Mouse (Mus musculus) liver, embryonic 14.5 days (tissue): Measurements from ENCODE around the gene Prdm9. TPM values are rescaled to one million over a fixed set of nuclear protein-coding genes. Genes with fewer than 3 reads are reported as not detected.
"Not testable (repeated sequence)": the region's sequence is repeated elsewhere in the genome, so short reads cannot be mapped to it uniquely, and the experiment has no call there.

ENCODE experiments used
- ATAC-seq: fragments of 200-750 bp; cut with Nextera tagmentation; 2 replicates; pipeline ENCODE4 v1.8.0; 2017; ENCODE audit warnings: moderate number of reproducible peaks, mild to moderate bottlenecking, moderate library complexity; ENCODE audit not compliant: insufficient read depth
- DNase-seq, 3 experiments: peaks; one replicate each; pipeline ENCODE4 v3.0.0-alpha.2; 2012 to 2013; ENCODE audit warnings: low read depth in 3 of 3, low spot score in 3 of 3
- H3K27ac ChIP-seq: fragments of 300-500 bp; sonication (generic); 2 replicates; pipeline ENCODE4 v1.5.1; 2014; ENCODE audit warnings: moderate library complexity, mild to moderate bottlenecking, control low read depth, inconsistent platforms
- H3K27me3 ChIP-seq: fragments of 300-500 bp; sonication (generic); 2 replicates; pipeline ENCODE4 v1.6.1; 2014; ENCODE audit warnings: mild to moderate bottlenecking, low read length, moderate library complexity; ENCODE audit not compliant: control insufficient read depth, insufficient read depth
- H3K36me3 ChIP-seq: fragments of 300-500 bp; sonication (generic); replicated peaks from 2 replicates; pipeline ENCODE4 v1.6.1; 2014; ENCODE audit warnings: low read depth; ENCODE audit not compliant: control insufficient read depth, insufficient read depth
- H3K4me1 ChIP-seq, 2 experiments: fragments of 200-500 bp in 1 of 2; fragments of 300-500 bp in 1 of 2; sonication (generic) in 1 of 2; replicated peaks; 2 replicates each; pipeline ENCODE4 v1.6.1; 2012 to 2014; ENCODE audit warnings: antibody characterized with exemption in 1 of 2, inconsistent platforms in 1 of 2, low read length in 1 of 2; ENCODE audit not compliant: control insufficient read depth in 2 of 2, insufficient read depth in 2 of 2
- H3K4me2 ChIP-seq: fragments of 300-500 bp; sonication (generic); 2 replicates; pipeline ENCODE4 v1.6.1; 2014; ENCODE audit warnings: low read depth, mild to moderate bottlenecking, control low read depth, moderate library complexity
- H3K4me3 ChIP-seq, 2 experiments: fragments of 200-500 bp in 1 of 2; fragments of 300-500 bp in 1 of 2; sonication (generic) in 1 of 2; 2 replicates each; pipeline ENCODE4 v1.5.1; 2012 to 2014; ENCODE audit warnings: low read depth in 2 of 2, low read length in 2 of 2, mild to moderate bottlenecking in 2 of 2, control low read depth in 1 of 2, inconsistent platforms in 1 of 2, moderate library complexity in 1 of 2; ENCODE audit not compliant: insufficient read depth in 1 of 2
- H3K9ac ChIP-seq: fragments of 300-500 bp; sonication (generic); replicated peaks from 2 replicates; pipeline ENCODE4 v1.6.1; 2014; ENCODE audit warnings: mild to moderate bottlenecking, control low read depth, moderate library complexity
- H3K9me3 ChIP-seq: fragments of 300-500 bp; sonication (generic); 2 replicates; pipeline ENCODE4 v1.6.1; 2016; ENCODE audit warnings: low read length, mixed read lengths; ENCODE audit not compliant: control insufficient read depth
- CTCF ChIP-seq: IDR thresholded peaks from 2 replicates; pipeline ENCODE4 v1.5.1; 2016; ENCODE audit warnings: antibody characterized with exemption, low read depth, control low read depth
- EP300 ChIP-seq: IDR thresholded peaks from 2 replicates; pipeline ENCODE4 v1.6.1; 2016; ENCODE audit warnings: antibody characterized with exemption, low read depth
- WGBS: fragments of 180-500 bp; shearing (Covaris S2); extraction: QIAGEN DNeasy Blood & Tissue Kit; methylation state at CpG from one replicate; pipeline ENCODE4 v1.1.7; 2014; ENCODE audit not compliant: insufficient replicate concordance; 5-methylcytosine and 5-hydroxymethylcytosine counted together
- polyA plus RNA-seq, 2 experiments: library from polyadenylated mRNA; depleted of rRNA in 1 of 2; stranded (reverse) in 1 of 2; unstranded in 1 of 2; fragments of >200 nt; fragmentation: Nextera tagmentation in 1 of 2; extraction: Ambion mirVana in 1 of 2; gene quantifications; 2 replicates each; pipeline versions ENCODE4 v1.2.1 to v1.2.3; 2012 to 2014

Prdm9 gene
- polyA plus RNA-seq, 2 experiments = 0.11 to 0.64 TPM

GRCm38 (mm10) chr17:15566908-15567307 lies 2.8 kb upstream of the Prdm9 start:
- H3K9me3 ChIP-seq = no peaks in the 10 kb centered on the region
- ATAC-seq (no peak), DNase-seq (no peak)
- H3K27ac ChIP-seq = no peak overlapping the region
- TF ChIP-seq CTCF (peak; percentile 11; the same call in 1 of the 2 replicates), EP300 (no peak)
- H3K36me3 ChIP-seq = no peaks in the 10 kb centered on the region
- H3K4me2 ChIP-seq = no peak overlapping the region
- no peaks in the 10 kb centered on the region; the same call in 1 of the 2 replicates for H3K27me3 ChIP-seq
- peaks cover 0 to 9% of the 10 kb centered on the region in 2 experiments; a peak in 2 of 4 replicates for H3K4me1 ChIP-seq
- no peak overlapping the region for H3K9ac ChIP-seq
- 54% methylated on average over 5 of the region's 5 CpGs for WGBS
- H3K4me3 ChIP-seq = no peak overlapping the region

GRCm38 (mm10) chr17:15564928-15565300 lies 760 bp upstream of the Prdm9 start:
- H3K4me2 ChIP-seq = peak overlapping the region; percentile 89
- H3K36me3 ChIP-seq = no peaks in the 10 kb centered on the region
- no peaks in the 10 kb centered on the region; the same call in 1 of the 2 replicates for H3K27me3 ChIP-seq
- no peak overlapping the region for H3K9ac ChIP-seq
- 46% methylated on average over 12 of the region's 12 CpGs for WGBS
- TF ChIP-seq CTCF = no peak
- no peak for TF ChIP-seq EP300
- peak overlapping the region; percentile 48 to 65 for H3K4me3 ChIP-seq
- H3K27ac ChIP-seq = no peak overlapping the region
- H3K4me1 ChIP-seq = peaks cover 0 to 9% of the 10 kb centered on the region in 2 experiments; a peak in 2 of 4 replicates
- no peaks in the 10 kb centered on the region for H3K9me3 ChIP-seq
- DNase-seq (no peak), ATAC-seq (no peak)

GRCm38 (mm10) chr17:15559946-15560345 lies 4.2 kb downstream of the Prdm9 start:
- Histone ChIP-seq H3K36me3 (no peaks in the 10 kb centered on the region), H3K9me3 (no peaks in the 10 kb centered on the region), H3K4me3 (no peak overlapping the region), H3K27me3 (no peaks in the 10 kb centered on the region; the same call in 1 of the 2 replicates), H3K4me1 (peaks cover 0 to 8% of the 10 kb centered on the region in 2 experiments; a peak in 2 of 4 replicates), H3K4me2 (no peak overlapping the region), H3K27ac (no peak overlapping the region), H3K9ac (no peak overlapping the region)
- TF ChIP-seq CTCF (no peak), EP300 (no peak)
- 70% methylated on average over 2 of the region's 2 CpGs for WGBS
- no peak for DNase-seq
- ATAC-seq = no peak

GRCm38 (mm10) chr17:15549713-15550112 lies 14.4 kb downstream of the Prdm9 start:
- WGBS = 57% methylated on average over 1 of the region's 1 CpGs
- Histone ChIP-seq H3K4me3 (no peak overlapping the region), H3K27me3 (no peaks in the 10 kb centered on the region), H3K4me1 (no peaks in the 10 kb centered on the region), H3K9me3 (no peaks in the 10 kb centered on the region), H3K36me3 (no peaks in the 10 kb centered on the region), H3K9ac (no peak overlapping the region), H3K27ac (no peak overlapping the region), H3K4me2 (no peak overlapping the region)
- TF ChIP-seq CTCF (no peak), EP300 (no peak)
- DNase-seq (no peak), ATAC-seq (no peak)

GRCm38 (mm10) chr17:15546440-15546839 lies 17.7 kb downstream of the Prdm9 start:
- Histone ChIP-seq H3K4me1 (no peaks in the 10 kb centered on the region), H3K27ac (no peak overlapping the region), H3K36me3 (no peaks in the 10 kb centered on the region), H3K4me3 (no peak overlapping the region), H3K4me2 (no peak overlapping the region), H3K9me3 (no peaks in the 10 kb centered on the region), H3K9ac (no peak overlapping the region), H3K27me3 (no peaks in the 10 kb centered on the region)
- no peak for ATAC-seq
- 51% methylated on average over 4 of the region's 4 CpGs for WGBS
- TF ChIP-seq EP300 = no peak
- TF ChIP-seq CTCF = no peak
- no peak for DNase-seq

GRCm38 (mm10) chr17:15543868-15544267 lies 20.3 kb downstream of the Prdm9 start:
- ATAC-seq, H3K36me3 ChIP-seq, H3K4me1 ChIP-seq, H3K4me2 ChIP-seq, H3K9me3 ChIP-seq, H3K27ac ChIP-seq, H3K4me3 ChIP-seq, H3K27me3 ChIP-seq, H3K9ac ChIP-seq, DNase-seq: not testable (repeated sequence)
- WGBS = 44% methylated on average over 4 of the region's 4 CpGs
